Mouse (Mus musculus) adrenal gland, adult 8-10 months (tissue): ENCODE data around the gene Pdzd2. TPM values are rescaled to one million over a fixed set of nuclear protein-coding genes. Genes with fewer than 3 reads are reported as not detected.
"Not testable (repeated sequence)": the region's sequence is repeated elsewhere in the genome, so short reads cannot be mapped to it uniquely, and the experiment has no call there.

ENCODE experiments used
- DNase-seq: peaks from one replicate; pipeline ENCODE4 v3.0.0; 2022
- total RNA-seq, 4 experiments: library from RNA; stranded (reverse); gene quantifications; 2 replicates each; pipeline ENCODE4 v1.2.4; 2022

Gene Pdzd2
- total RNA-seq, 4 experiments from 2014 or later, result 14.8 to 29.7 (median 21.7) TPM

DNA sequence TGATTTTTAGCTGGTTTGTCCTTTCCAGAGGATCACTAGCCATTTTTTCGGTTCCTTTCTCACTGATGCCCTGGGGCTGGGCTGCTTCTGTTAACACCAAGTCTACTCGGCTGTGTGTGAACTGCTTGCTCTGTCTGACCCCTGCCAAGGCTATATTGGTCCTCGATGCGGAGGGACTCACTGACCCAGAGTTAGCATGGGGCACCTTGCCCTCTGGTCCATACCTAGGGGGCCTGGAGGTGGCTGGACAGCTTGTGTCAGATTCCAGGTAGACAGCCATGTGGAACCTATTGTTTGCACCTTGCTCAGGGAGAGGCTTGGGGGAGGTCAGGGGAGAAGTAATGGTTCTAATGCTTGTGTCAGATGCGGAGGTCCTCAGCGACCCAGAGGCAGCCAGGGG is 365.8 kb downstream of the Pdzd2 start:
- DNase-seq, result no peak

DNA sequence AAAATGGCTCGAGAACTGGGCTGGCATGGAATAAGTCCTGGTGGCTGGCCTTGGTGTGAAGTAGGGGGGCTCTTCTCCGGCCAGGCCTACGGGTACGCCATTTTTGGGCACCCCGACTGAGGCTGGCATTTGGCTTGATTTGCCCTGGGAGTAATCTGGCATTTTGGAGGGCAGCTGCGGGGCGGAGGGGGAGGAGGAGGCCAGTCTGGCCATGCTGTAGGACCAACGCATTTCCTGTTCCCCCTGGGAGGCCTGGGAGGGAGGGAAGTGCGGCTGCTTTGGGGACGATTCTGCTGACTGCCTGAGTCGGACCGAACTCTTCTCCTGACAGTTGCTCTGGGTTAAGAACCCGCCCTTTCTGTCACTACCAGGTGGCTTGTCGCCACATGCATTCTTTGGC is 366.2 kb downstream of the Pdzd2 start:
- no peak for DNase-seq

GRCm38 (mm10) chr15:12371183-12371582 is 368.5 kb downstream of the Pdzd2 start:
- DNase-seq, result peak; percentile 42

DNA sequence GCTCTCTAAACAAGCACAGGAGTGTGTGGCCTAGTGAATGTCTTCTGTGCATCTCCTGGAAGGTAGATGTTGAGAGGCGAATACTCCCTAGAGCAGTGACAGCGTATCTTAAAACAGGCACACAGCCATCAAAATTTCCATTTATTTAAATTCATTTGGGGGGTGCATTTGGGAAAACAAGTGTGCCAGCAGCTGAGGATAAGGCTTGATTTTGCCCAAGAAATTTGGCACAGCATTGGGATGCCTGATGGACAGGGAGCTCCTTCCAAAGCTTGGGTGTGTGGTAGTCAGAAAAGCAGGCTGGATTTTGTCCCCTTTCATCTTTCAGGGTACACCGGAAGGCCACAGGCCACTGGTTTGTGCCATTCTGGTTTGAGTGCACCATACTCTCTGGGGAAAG is 369.6 kb downstream of the Pdzd2 start:
- no peak for DNase-seq

DNA sequence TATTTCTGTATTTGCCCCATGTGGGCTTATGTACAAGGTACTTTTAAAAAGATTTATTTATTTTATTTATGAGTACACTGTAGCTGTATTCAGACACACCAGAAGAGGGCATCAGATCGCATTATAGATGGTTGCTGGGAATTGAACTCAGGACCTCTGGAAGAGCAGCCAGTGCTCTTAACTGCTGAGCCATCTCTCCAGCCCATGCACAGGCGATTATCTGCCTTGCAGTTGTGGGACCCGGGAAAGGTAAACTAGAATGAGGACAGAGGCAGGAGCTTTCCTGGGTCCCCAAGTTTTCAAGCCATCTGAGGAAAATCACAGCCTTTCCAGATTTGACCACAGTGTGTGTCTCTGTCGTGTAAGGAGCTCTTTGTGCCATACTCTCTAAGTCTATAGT is 370.9 kb downstream of the Pdzd2 start:
- DNase-seq, result no peak

GRCm38 (mm10) chr15:12368357-12368756 is 371.4 kb downstream of the Pdzd2 start:
- no peak for DNase-seq

GRCm38 (mm10) chr15:12367306-12368080 is 372.2 kb downstream of the Pdzd2 start:
- no peak for DNase-seq

GRCm38 (mm10) chr15:12366580-12367305 is 373.0 kb downstream of the Pdzd2 start:
- DNase-seq, result not testable (repeated sequence)

DNA sequence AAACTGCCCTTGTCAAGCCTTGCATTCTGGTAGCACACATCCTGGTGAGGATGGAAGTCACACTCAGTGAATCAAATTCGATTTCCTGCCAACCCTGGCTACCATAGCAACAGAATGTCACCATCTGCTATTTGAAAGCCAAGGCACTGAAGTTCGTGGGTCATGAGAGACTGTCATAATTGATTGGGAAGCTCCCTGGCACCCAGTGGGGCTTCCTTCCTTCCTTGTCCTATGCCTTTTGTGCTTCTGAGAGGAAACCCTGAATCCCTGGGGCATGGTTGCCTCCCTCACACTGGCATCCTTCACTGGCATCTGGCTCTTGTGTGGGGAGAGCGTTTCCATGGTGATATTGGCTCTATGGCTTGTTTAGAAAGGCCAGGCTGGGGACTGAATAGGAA is 373.7 kb downstream of the Pdzd2 start:
- DNase-seq, result no peak

- DNase-seq, result no peak
Measured at GRCm38 (mm10) chr15:12365416-12366071, 374.2 kb downstream of the Pdzd2 start.

DNA sequence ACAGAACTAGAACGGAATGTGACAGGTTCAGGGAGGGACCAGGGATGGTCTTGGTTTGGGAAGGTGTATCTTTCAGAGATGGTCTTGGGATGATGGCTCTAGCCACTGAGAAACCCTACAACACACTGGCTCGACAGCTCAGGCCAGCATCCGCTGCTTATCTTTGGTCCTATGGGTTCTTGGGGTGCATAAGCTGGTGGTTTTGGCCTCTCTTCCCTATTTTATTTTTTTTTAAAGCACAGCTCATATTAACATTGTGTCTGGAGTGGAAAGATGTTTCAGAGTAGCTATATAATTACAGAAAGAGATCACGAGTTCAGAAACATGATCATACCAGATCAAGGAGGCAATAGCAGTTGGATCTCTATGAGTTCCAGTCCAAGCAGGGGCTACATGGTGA is 375.6 kb downstream of the Pdzd2 start:
- no peak for DNase-seq

DNA sequence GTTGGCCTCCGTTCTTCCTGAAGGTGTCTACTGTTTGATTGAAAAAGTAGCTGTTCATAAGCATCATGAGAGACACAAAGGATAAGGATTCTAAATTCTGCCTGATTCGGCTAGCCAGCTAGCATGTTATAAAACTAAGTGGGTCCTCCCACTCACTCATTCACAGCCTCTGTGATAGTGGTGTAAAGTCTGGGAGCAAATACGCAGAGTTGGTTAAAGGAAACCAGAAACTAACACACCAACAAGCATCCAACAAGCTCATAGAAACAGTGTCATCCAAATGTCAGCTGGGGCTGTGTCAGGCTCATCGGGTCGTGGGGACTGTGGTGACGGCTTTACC is 377.1 kb downstream of the Pdzd2 start:
- DNase-seq, result no peak

DNA sequence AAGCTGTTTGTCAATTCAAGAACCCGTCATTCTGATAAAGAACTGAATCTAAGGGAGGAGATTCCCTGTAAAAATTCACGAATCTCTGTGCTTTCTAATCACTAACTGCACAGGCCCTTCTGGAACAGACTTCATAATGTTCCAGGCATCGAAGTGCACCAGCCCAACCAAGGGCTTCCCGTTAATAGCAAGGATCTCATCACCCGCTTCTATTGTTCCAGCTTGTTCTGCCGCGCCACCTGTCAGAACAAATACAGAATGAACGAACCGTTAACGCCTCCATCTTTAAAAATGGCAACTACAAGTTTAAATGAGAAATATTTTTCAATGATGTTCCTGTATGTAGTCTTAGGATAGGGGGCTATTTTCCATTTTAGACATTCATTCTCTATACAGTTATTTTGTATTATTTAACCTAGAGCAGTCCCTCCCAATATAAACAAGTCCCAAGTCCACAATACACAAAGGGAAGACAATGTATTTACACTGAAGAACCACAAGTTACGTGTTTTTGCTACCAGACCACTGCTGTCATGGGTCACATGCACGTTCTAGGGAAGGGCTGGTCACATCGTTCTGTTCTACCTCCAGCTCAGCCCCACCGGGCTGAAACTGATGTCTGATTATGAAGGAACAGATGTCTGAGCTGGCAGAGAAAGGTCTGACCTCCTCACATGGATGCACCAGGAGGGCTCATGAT is 377.6 kb downstream of the Pdzd2 start:
- no peak for DNase-seq

- no peak for DNase-seq
Measured at GRCm38 (mm10) chr15:12360519-12361212, 379.1 kb downstream of the Pdzd2 start.

DNA sequence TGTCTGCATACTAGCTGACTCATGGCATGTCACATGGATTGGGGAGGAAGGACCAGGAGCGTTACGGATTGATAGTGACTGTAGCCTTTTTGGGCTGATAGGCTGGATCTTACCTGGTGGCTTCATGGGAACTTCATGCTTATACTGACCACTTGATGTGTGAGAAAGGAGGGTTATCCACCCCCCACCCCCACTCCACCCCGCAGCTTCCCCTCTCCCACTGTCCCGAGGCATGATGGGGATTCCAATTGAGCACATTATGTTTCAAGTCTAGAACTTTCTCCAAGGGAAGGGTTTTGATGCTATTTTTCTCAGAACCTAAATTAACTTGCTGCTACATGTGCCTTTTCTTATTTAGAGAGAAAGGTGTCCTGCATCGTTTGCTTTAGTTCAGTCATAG is 381.3 kb downstream of the Pdzd2 start:
- DNase-seq, result no peak

- DNase-seq, result no peak
Measured at GRCm38 (mm10) chr15:12357459-12357858, 382.3 kb downstream of the Pdzd2 start.

DNA sequence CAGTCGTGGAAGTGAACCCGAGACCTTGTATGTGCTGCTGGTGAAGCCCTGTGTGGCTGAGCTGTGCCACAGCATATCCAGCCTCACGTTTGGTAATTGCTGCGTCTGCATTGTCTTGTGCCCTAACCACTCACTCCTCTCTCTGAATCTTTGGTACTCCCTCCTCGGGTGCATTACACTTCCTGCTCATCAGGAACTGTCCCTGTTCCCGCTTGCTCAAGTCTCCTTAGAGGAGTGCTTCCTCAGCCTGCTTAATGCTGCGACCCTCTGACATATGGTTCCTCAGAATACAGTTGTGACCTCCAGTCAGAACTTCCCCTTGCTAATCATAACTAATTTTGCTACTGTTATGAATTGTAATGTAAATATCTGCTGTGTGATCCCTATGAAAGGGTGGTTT is 383.8 kb downstream of the Pdzd2 start:
- DNase-seq, result no peak

DNA sequence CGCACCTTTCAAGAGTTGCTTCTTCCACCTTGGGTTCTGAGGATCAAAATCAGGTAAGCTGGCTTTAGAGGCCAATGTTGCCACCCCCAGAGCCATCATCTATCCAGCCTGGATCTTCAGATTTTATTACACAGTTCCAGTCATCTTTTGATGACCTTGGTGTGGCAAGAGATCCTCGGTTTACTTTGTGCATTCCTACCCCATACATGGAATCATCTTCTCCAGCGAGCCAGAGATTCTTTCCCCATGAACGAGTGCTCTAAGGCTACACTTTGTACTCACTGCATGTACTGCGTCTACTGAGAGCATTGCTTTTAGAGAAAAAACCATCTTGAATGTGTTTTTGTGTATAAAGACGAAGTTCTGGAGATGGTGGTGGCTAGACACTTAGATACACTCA is 384.5 kb downstream of the Pdzd2 start:
- no peak for DNase-seq

GRCm38 (mm10) chr15:12354281-12354810 is 385.4 kb downstream of the Pdzd2 start:
- no peak for DNase-seq

GRCm38 (mm10) chr15:12351470-12351869 is 388.3 kb downstream of the Pdzd2 start:
- no peak for DNase-seq

DNA sequence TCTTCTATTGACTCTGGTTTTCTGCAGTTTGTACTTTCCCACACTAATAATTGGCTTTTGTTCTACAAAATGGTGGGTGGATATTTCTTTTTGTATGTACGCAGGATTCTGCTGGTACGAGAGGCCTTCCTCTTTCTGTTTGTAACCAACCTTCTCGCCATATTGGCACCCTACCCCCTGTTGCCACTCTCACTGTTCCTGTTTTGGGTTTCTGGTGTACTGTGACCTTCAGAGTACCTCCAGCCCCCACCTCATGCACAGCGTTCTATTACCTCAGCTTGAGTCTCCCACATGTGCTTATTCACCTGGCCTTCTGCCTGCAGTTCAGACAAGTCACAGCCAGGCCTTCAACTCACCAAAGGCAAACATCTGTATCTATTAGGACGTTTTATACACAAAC is 389.9 kb downstream of the Pdzd2 start:
- no peak for DNase-seq

- no peak for DNase-seq
Measured at GRCm38 (mm10) chr15:12348950-12349349, 390.8 kb downstream of the Pdzd2 start.
